Mouse (Mus musculus) gastrocnemius, postnatal 36 days (tissue): ENCODE data around the gene Kremen2. TPM values are rescaled to one million over a fixed set of nuclear protein-coding genes. Genes with fewer than 3 reads are reported as not detected.

Source experiments
- DNase-seq, 2 experiments: peaks; one replicate each; pipeline ENCODE4 v3.0.0; 2022
- intact Hi-C: fragments of 180-260 bp; cut with DNase I; formaldehyde crosslinking; loops from one replicate; pipeline ENCODE4 v1.15.1; 2025
- total RNA-seq, 2 experiments: library from RNA; stranded (reverse); gene quantifications; 2 replicates each; pipeline ENCODE4 v1.2.3; 2021

The Kremen2 gene
- total RNA-seq, 2 experiments from 2014 or later = not detected

DNA sequence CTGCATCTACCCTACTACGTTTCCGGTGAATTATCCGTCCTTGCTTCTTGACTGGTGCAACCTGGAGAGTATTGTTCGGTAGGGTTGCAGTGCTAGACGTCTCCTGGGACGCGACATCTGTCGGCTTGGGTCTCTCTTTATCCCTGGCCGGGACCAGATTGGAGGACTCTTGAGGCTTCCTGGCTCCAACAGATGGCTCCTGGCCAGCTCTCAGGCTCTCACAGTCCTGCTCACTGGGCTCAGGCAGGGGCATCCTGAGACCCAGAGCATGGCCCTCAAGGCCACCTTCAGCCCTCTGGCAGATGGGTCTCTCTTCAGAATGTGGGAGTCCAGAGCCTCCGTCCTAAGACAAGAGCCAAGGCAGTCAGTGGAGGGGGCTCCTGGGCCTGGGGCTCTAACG lies 17.3 kb upstream of the Kremen2 start:
- intact Hi-C loops = no loop called here

GRCm38 (mm10) chr17:23761155-23761554 lies 15.5 kb upstream of the Kremen2 start:
- intact Hi-C loops = no loop called here
- no peak for DNase-seq

More for the DNA sequence above, 17.3 kb upstream of the Kremen2 start:
- no peak for DNase-seq

DNA sequence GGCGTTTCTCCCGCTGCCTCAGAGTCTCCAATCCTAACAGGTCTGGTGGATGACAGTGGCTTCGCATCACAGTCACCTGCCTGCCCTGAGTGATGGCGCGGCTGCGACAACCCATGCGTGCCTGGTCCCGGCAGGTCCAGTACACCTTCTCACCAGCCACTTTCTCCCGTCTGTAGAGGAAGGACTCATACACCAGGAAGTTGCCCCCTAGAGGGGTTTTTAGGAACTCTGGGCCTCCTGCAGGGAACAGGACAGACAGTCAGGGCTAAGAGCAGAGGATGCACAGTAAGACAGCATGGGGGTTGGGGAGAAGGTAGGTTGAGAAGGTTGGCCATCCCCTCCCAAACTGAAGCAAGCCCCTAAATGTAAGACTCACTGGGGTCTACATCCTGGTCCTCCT lies 14.6 kb upstream of the Kremen2 start:
- DNase-seq = no peak
- intact Hi-C loops = no loop called here

- no peak for DNase-seq
- intact Hi-C loops = no loop called here
Observed at GRCm38 (mm10) chr17:23758801-23759200, 13.2 kb upstream of the Kremen2 start.

DNA sequence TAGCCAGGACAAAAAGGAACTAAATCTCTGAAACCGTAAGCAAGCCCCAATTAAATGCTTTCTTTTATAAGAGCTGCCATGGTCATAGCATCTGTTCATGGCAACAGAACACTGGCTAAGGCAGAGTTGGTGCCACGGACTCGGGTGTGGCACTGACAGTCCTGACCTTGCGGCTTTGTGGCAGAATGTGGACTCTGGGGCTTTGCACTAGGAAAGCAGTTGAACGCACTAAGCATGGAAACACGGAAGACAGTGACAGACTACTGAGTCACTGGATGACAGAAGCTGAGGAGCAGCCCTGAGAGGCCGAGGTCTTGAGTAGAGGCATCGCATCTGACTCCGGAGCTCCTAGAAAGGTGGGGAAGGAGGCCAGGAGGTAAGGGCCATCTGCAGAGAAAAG lies 11.9 kb upstream of the Kremen2 start:
- intact Hi-C loops = no loop called here
- DNase-seq = no peak

DNA sequence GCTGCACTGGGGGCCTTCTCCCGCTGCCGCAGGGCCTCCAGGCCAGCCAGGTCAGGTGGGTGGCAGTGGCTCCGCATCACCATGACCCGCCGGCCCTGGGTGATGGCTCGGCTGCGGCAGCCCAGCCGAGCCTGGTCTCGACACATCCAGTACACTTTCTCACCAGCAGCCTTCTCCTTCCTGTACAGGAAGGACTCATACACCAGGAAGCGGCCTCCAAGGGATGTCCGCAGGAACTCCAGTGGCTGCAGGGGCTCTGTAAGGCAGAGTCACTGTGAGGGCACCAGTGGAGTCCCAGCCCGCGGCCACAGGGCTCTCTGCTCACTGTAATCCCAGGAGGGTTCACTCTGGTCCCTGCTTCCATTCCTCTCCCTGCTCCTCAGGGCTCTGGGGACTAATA lies 10.1 kb upstream of the Kremen2 start:
- no peak for DNase-seq
- intact Hi-C loops = no loop called here

- intact Hi-C loops = no loop called here
- DNase-seq = no peak
Observed at GRCm38 (mm10) chr17:23749400-23750191, 4.0 kb upstream of the Kremen2 start.

- peak; percentile 36 to 69 for DNase-seq
- intact Hi-C loops = no loop called here
Observed at GRCm38 (mm10) chr17:23748631-23749391, 3.2 kb upstream of the Kremen2 start.

- intact Hi-C loops = no loop called here
Observed at GRCm38 (mm10) chr17:23748026-23748425, 2.4 kb upstream of the Kremen2 start.

DNA sequence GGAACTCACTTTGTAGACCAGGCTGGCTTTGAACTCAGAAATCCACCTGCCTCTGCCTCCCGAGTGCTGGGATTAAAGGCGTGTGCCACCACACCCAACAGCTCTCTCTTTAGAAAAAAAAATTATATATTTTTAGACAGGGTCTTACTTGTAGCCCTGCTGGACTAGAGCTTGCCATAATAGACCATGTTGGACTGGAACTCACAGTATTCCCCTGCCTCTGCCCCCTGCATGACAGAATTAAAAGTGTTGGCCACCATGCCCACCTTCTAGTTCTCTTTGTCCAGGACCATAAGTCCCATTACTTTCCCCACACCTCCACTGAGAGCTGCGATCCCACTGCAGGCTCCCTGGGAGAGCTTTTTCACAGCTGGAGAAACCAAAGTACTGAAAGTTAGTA lies 1.8 kb upstream of the Kremen2 start:
- intact Hi-C loops = no loop called here
- DNase-seq = no peak

More at GRCm38 (mm10) chr17:23748026-23748425, 2.4 kb upstream of the Kremen2 start:
- no peak for DNase-seq

- DNase-seq = no peak
- intact Hi-C loops = no loop called here
Observed at GRCm38 (mm10) chr17:23746767-23747166, 1.1 kb upstream of the Kremen2 start.

- DNase-seq = no peak
- intact Hi-C loops = no loop called here
Observed at GRCm38 (mm10) chr17:23746311-23746710, 678 bp upstream of the Kremen2 start.

GRCm38 (mm10) chr17:23744651-23745050 lies 982 bp downstream of the Kremen2 start:
- intact Hi-C loops = loop anchor here (5.0 kb wide), 1 partner anchor 53 kb away; no protein-coding TSS in a partner anchor

DNA sequence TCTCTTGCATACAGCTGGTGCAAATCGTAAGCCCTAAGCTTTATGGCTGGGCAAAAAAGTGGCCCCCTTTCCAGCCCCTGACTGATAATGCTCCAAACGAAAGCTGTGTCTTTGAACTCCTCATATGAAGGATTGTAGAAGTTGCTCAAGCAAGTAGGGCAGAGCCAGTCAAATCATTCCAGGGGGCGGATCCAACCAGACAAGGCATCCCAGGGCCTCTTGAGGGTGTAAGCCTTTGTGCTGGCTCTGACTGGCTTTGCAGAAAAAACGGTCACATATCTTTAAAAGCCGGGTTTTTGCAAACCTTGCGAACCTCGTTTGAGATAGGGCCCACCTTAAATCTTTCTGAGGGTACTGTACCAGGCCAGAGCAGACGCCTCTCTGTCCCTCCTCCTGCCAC lies 1.6 kb downstream of the Kremen2 start:
- intact Hi-C loops = loop anchor here (5.0 kb wide), 1 partner anchor 53 kb away; no protein-coding TSS in a partner anchor

More at GRCm38 (mm10) chr17:23744651-23745050, 982 bp downstream of the Kremen2 start:
- DNase-seq = no peak

DNA sequence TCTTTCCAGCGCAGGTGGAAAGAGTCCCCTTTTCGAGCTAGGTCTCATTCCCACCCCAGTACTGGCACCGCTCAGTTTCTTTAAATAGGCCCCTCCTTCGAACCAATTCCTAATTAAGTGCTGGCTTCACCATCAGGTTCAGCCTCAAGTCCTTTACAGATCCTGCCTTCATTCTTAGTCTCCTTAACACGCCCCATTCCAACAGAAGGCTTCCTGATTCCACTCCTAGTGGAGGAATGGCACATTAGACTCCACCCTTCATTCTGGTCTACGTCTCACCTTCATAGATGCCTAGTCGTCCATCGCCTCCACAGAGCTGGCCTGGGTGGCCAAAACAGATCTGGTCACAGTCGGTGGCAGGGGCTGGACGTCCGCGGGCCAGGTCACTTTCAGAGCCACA lies 2.7 kb downstream of the Kremen2 start:
- intact Hi-C loops = loop anchor here (5.0 kb wide), 1 partner anchor 54 kb away; no protein-coding TSS in a partner anchor
- no peak for DNase-seq

More for the DNA sequence above, 1.6 kb downstream of the Kremen2 start:
- DNase-seq = no peak

DNA sequence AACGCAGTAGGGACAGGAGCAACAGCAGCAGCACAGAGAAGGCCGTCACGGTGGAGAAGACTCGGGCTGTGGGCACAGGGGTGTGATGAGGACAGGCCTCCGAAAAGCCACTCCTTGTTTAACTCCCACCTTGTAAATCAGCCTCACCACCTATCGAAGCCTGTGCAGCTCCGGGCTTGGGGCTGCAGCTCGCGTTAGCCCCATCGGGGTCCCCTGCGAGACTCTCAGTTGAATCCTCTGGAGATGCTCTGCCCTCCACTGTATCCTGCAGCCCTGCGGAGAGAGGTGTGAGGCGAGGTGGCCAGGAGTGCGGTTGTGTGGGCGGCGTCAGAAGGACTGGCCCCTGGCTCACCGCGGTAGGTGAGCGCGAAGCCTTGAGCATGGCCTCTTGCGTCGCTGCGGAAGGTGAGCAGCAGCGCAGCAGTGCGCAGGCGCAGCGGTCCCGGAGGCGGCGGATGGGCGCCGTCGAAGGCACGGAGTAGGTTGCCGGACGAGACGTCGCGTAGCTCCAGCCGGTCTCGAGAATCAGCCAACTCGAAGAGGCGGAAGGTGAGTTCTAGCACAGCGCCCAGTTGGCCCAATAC lies 3.3 kb downstream of the Kremen2 start:
- DNase-seq = no peak
- intact Hi-C loops = loop anchor here (5.0 kb wide), 1 partner anchor 55 kb away; no protein-coding TSS in a partner anchor

DNA sequence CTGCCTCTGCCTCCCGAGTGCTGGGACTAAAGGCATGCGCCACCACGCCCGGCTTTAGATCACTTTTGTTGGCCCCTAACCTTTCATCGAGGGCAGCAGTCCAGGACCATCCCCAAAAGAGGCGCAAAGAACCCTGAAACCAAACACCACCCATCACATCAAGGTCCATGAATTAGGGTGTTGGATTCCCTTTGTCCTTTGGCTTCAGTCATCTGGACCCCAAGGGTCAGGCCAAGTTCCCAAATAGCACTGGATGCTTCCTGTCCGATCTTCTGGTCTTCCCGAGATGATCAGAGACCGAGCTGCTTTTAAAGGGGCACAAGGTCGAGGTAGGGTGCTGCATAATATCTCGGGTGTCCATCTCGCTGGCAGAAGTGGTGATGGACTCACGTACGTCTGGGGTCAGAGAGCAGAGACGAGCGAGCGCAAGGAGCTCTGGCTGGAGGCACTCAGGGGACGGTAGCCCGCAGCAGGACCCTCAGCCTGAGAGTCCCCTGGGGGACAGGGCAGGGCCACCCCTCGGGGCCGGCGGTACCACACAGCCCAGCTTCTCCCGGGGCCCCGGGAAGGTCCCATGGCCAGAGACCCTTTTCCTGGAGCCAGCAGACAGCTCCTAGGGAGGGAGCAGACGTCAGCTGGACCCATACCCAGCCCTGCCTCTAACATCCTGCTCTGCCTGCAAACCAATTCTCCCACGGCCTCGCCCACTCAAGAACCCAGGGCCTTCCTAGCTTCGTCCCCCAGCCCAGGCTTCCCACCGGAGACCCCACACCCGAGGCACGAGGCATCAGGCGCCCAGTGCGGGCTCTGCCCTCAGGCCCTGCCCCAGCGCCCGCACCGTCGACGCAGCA lies 4.0 kb downstream of the Kremen2 start:
- intact Hi-C loops = loop anchor here (5.0 kb wide), 1 partner anchor 56 kb away; no protein-coding TSS in a partner anchor
- DNase-seq = no peak

GRCm38 (mm10) chr17:23740598-23741021 lies 5.0 kb downstream of the Kremen2 start, which contains the start of gene Paqr4:
Gene Paqr4 (minus strand): TSS chr17:23740867.
- intact Hi-C loops = loop anchor here (5.0 kb wide), 1 partner anchor 57 kb away; no protein-coding TSS in a partner anchor
- DNase-seq = no peak

DNA sequence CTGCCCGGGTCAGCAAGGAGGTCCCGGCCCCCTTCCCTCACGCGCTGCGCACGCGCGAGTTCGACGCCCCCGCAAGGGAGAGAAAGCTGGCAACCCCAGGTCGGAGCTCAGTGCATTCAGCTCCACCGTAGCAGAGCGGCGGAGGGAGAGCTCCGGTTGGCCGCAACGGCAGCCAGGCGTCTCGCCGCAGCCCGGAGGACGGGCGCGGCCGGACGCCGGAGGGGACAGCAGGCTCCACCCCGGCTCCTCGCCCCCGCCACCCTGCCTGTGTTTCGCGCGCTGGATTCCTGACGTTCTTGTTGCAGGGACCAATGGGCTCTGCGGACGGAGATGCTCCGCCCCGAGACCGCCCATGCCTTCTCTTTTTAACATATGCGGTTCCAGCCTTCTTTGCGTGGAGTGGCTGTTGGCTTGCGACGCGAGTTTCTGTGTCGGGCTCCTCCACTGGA lies 5.5 kb downstream of the Kremen2 start:
- DNase-seq = peak; percentile 83 to 88
- intact Hi-C loops = loop anchor here (5.0 kb wide), 1 partner anchor 57 kb away; no protein-coding TSS in a partner anchor
